In the genomic region with DNA sequence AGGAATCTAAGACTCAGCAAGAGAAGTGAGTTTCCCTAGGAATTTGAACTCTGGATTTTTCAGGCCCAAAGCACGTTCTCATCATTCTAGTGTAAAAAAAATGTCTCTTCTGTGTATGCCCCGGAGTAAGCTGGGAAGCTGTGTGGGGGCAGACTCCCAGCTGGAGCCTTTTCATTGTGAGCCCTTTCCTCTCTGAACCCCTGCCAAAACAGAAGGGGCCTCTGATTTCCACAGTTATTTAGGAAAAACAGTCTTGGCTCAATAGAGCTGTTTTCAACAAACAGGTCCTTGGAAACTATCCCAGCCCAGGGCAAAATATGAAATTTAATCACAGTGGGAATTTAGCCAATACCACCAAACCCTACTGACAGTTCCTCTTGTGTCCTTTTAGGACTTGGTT, we compare ENCODE assay signal across 13 mouse cellular contexts.
DNase-seq lines count a peak whose midpoint lies in the region; ATAC-seq and TF ChIP-seq lines count a peak whose summit lies in the region.
"Had no signal": no experiment of that assay in that cellular context is flagged by ENCODE, and none has a peak within 500 bp of the region (broad histone marks: within the 10 kb centered on the region; RNA-seq: fewer than 3 reads in every experiment).

No protein-coding gene starts in this region.

- H3K36me3 ChIP-seq in embryonic facial prominence, embryonic 14.5 days (ENCODE audit: control insufficient read depth, insufficient read depth, low read length) = no peaks in the 10 kb centered on the region
- no peaks in the 10 kb centered on the region for H3K36me3 ChIP-seq in embryonic facial prominence, embryonic 10.5 days (replicated peaks)
- no peaks in the 10 kb centered on the region for H3K36me3 ChIP-seq in lung, embryonic 14.5 days (ENCODE audit: insufficient read depth)
- no peaks in the 10 kb centered on the region for H3K36me3 ChIP-seq in forebrain, embryonic 14.5 days (ENCODE audit: control insufficient read depth, insufficient read depth, low read length)

- H3K27ac ChIP-seq in embryonic facial prominence, embryonic 14.5 days (replicated peaks; ENCODE audit: low read depth, low read length) = no peak overlapping the region
- no peak overlapping the region for H3K27ac ChIP-seq in embryonic facial prominence, embryonic 10.5 days (replicated peaks)
- H3K27ac ChIP-seq in lung, embryonic 14.5 days (ENCODE audit: low read depth) = no peak overlapping the region
- peak overlapping the region; percentile 60; the same call in 1 of the 2 replicates for H3K27ac ChIP-seq in forebrain, embryonic 14.5 days (ENCODE audit: low read depth, low read length)

- ATAC-seq in embryonic facial prominence, embryonic 14.5 days (ENCODE audit: low read depth) = no peak
- peak; percentile 84 for ATAC-seq in lung, embryonic 14.5 days (ENCODE audit: insufficient read depth)
- ATAC-seq in forebrain, embryonic 14.5 days = peak; percentile 57; the same call in 1 of the 2 replicates

- 52% methylated on average over 2 of the region's 2 CpGs for WGBS in embryonic facial prominence, embryonic 14.5 days
- 73% methylated on average over 2 of the region's 2 CpGs for WGBS in embryonic facial prominence, embryonic 10.5 days
- 32% methylated on average over 2 of the region's 2 CpGs for WGBS in lung, embryonic 14.5 days
- 13% methylated on average over 2 of the region's 2 CpGs for WGBS in forebrain, embryonic 14.5 days

- intact Hi-C loops in heart, postnatal 10 days (cut with DNase I) = no loop called here

- no peak overlapping the region for H3K4me3 ChIP-seq in embryonic facial prominence, embryonic 14.5 days (ENCODE audit: low read depth, low read length)
- no peak overlapping the region for H3K4me3 ChIP-seq in embryonic facial prominence, embryonic 10.5 days
- H3K4me3 ChIP-seq in lung, embryonic 14.5 days (ENCODE audit: low read depth, low read length) = no peak overlapping the region
- no peak overlapping the region for H3K4me3 ChIP-seq in forebrain, embryonic 14.5 days (ENCODE audit: low read depth, low read length)
- H3K4me3 ChIP-seq: erythroblast, embryonic 14.5 days had no signal

- no peak for TF ChIP-seq CTCF in lung, embryonic 14.5 days (IDR thresholded peaks at IDR 0.05; ENCODE audit: low read depth)

- H3K4me2 ChIP-seq in embryonic facial prominence, embryonic 14.5 days (ENCODE audit: low read depth, low read length) = no peak overlapping the region
- H3K4me2 ChIP-seq in lung, embryonic 14.5 days = no peak overlapping the region
- no peak overlapping the region for H3K4me2 ChIP-seq in forebrain, embryonic 14.5 days (ENCODE audit: low read length)

- no peaks in the 10 kb centered on the region for H3K27me3 ChIP-seq in embryonic facial prominence, embryonic 14.5 days (replicated peaks; ENCODE audit: control insufficient read depth, insufficient read depth, low read length)
- H3K27me3 ChIP-seq in embryonic facial prominence, embryonic 10.5 days (replicated peaks; ENCODE audit: low read depth, poor library complexity, severe bottlenecking) = no peaks in the 10 kb centered on the region
- no peaks in the 10 kb centered on the region for H3K27me3 ChIP-seq in lung, embryonic 14.5 days (ENCODE audit: insufficient read depth, low read length)
- H3K27me3 ChIP-seq in forebrain, embryonic 14.5 days (replicated peaks; ENCODE audit: control insufficient read depth, insufficient read depth, low read length) = no peaks in the 10 kb centered on the region

- H3K9me3 ChIP-seq in embryonic facial prominence, embryonic 14.5 days (ENCODE audit: control insufficient read depth, low read length) = no peaks in the 10 kb centered on the region
- H3K9me3 ChIP-seq in embryonic facial prominence, embryonic 10.5 days = no peaks in the 10 kb centered on the region
- no peaks in the 10 kb centered on the region for H3K9me3 ChIP-seq in lung, embryonic 14.5 days (ENCODE audit: low read depth, low read length)
- no peaks in the 10 kb centered on the region for H3K9me3 ChIP-seq in forebrain, embryonic 14.5 days (replicated peaks; ENCODE audit: control insufficient read depth, low read length)

- H3K9ac ChIP-seq in embryonic facial prominence, embryonic 14.5 days (ENCODE audit: low read depth, low read length) = no peak overlapping the region
- H3K9ac ChIP-seq in lung, embryonic 14.5 days = no peak overlapping the region
- H3K9ac ChIP-seq in forebrain, embryonic 14.5 days (ENCODE audit: low read length) = no peak overlapping the region

- peak; percentile 54 for DNase-seq in embryonic facial prominence, embryonic 14.5 days (ENCODE audit: low spot score)
- DNase-seq in embryonic facial prominence, embryonic 10.5 days (ENCODE audit: low spot score) = no peak
- DNase-seq in lung, embryonic 14.5 days = peak; percentile 88
- no peak for DNase-seq in lung, postnatal 14 days
- DNase-seq in forebrain, embryonic 14.5 days (ENCODE audit: low spot score) = peak; percentile 85
- peak; percentile 39 to 86 for DNase-seq in layer of hippocampus, postnatal 14 days (ENCODE audit: low spot score in 2 of 2)
- no peak for DNase-seq in adrenal gland, adult 18-20 months (ENCODE audit: low spot score in 2 of 2)
- DNase-seq in heart, postnatal 10 days = no peak
- DNase-seq: adrenal gland, postnatal 14 days; heart, postnatal 4 days; kidney, adult 8-10 months; thymus, postnatal 14 days had no signal

- H3K4me1 ChIP-seq in embryonic facial prominence, embryonic 14.5 days (ENCODE audit: control insufficient read depth, insufficient read depth, low read length) = no peaks in the 10 kb centered on the region
- no peaks in the 10 kb centered on the region for H3K4me1 ChIP-seq in embryonic facial prominence, embryonic 10.5 days
- H3K4me1 ChIP-seq in lung, embryonic 14.5 days (ENCODE audit: insufficient read depth) = no peaks in the 10 kb centered on the region
- peaks cover 6% of the 10 kb centered on the region for H3K4me1 ChIP-seq in forebrain, embryonic 14.5 days (ENCODE audit: control insufficient read depth, insufficient read depth, low read length)

Comparison
In these comparisons a context has a peak if more than half of its experiments do, and no peak if none do; other contexts are left out.
1. DNase-seq: peak in embryonic facial prominence, embryonic 14.5 days (single experiment), lung, embryonic 14.5 days (single experiment), forebrain, embryonic 14.5 days (single experiment) and layer of hippocampus, postnatal 14 days (2 of 2); none in embryonic facial prominence, embryonic 10.5 days (single experiment), lung, postnatal 14 days (single experiment), adrenal gland, adult 18-20 months (0 of 2) and heart, postnatal 10 days (0 of 2).